Mouse (Mus musculus) stomach, postnatal 0 days (tissue): ENCODE data around the gene Ptbp1.

Experiments used
- CTCF ChIP-seq: IDR thresholded peaks from 2 replicates; pipeline ENCODE4 v1.5.1; 2016; ENCODE audit warnings: antibody characterized with exemption, low read depth, mild to moderate bottlenecking, moderate library complexity
- EP300 ChIP-seq: optimal IDR thresholded peaks from 2 replicates; pipeline ENCODE3; 2016; ENCODE audit warnings: antibody characterized with exemption

GRCm38 (mm10) chr10:79874290-79874862, 20.1 kb downstream of the Ptbp1 start, which contains the start of the genes Prtn3 and Plppr3:
- TF ChIP-seq CTCF (0 out of 2 replicates have a peak, but pooled peaks have one; percentile 5), EP300 (no peak)
